Mouse (Mus musculus) adrenal gland, adult 2 months (tissue): ENCODE data around the gene Lamp1. TPM values are rescaled to one million over a fixed set of nuclear protein-coding genes. Genes with fewer than 3 reads are reported as not detected.
A peak's percentile ranks its signal among the peaks of the same experiment; 100 is the strongest.

Experiments used
- DNase-seq: peaks from one replicate; pipeline ENCODE4 v3.0.0; 2021
- long read RNA-seq: library from polyadenylated mRNA; stranded (forward); transcript quantifications from one replicate; pipeline ENCODE4 v2.0.0, GENCODE M21; 2021
- polyA plus RNA-seq: library from polyadenylated mRNA; depleted of rRNA; stranded (reverse); fragments of >200 nt; gene quantifications from 2 replicates; pipeline ENCODE4 v1.2.3, GENCODE M21; 2012; rRNA removed
- total RNA-seq, 2 experiments: library from RNA; stranded (reverse); gene quantifications; 2 replicates each; pipeline ENCODE4 v1.2.3; 2021

Gene Lamp1
- total RNA-seq, result 100 to 1,000 TPM; 476 to 520 TPM
- 336 and 366 TPM in 2 replicates for polyA plus RNA-seq
- long read RNA-seq, transcript Lamp1-201 (9 exons, 2,229 nt), result major isoform, 548 of 652 reads
- long read RNA-seq, partial matches to known transcripts, result 43 of 652 reads
- long read RNA-seq, other reads (novel, unspliced or antisense), result 61 of 652 reads

DNA sequence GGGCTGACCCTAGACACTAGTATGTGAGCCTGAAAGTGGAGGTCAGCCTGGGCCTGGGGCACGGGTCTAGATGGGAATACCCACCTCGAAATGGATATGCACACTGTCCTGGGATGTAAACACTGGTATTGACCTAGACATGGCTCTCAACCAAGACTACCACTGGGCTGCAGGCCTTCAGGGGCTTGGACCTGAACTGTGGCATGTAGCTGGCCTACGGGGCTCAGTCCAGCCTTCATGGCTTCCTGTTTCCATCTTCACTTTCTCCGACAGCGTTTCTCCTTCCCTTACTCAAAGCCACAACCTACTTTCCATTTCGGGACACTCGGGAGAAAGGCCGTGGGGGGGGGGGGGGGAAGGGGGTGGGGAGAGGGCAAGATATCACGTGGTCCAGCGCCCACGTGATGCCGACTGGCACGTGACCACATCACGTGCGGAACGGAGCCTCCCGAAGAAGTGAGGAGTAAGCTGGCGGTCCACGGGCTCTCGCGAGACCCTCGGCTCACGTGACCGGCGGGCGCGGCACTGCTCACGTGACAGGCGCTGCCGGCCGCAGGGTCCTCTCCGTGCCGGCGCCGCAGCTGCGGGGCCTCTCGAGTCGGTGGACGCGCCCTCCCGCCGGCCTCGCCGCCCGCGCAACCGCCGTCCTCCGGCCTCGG is at the start of gene Lamp1:
TSS of gene Lamp1 (plus strand) at position 444 of the 659 bp plus-strand sequence.
- peak; percentile 99 for DNase-seq

DNA sequence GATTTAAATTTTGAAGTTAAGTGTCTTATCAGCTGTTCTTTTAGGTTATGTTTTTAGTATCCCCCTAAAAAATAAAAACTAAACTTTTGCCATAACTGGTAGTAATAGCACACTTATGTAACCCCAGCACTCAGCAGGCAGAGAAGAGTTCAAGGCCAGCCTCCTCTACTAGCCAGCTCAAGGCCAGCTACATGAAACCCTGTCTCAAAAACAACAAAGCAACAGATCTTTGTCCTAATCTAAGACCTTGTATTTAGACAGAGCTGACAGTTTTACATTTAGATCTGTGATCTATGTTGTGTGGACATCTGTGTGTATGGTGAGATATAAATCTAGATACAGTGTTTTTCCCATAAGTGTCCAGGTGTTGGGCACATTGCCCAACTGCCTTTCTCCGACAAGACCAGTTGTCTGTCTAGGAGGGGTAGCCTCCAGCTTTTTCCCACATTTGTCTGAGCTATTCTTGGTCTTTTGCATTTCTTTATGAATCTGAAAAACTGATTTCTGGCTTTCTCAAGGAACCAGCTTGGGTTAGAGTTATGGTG is 49.5 kb upstream of the Lamp1 start:
- DNase-seq, result peak; percentile 57

DNA sequence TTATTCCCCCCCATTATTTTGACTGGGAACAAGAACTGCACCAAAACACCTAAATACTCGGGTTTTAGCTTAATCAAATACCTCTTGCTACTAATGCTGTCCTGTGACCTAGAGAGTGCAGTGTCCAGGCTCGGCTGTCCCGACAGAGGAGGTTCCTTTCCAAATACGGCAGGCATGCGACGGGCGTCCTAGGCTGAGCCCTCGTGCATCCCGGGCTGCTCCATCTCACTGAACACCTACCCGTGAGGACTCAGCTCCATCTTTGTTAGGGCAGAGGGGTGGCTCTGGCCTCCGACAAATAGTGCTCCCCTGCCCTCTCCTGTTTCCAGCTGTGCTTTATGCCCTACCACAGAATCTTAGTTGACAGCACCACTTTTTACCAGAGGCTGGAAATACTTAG is 47.0 kb upstream of the Lamp1 start:
- DNase-seq, result no peak

DNA sequence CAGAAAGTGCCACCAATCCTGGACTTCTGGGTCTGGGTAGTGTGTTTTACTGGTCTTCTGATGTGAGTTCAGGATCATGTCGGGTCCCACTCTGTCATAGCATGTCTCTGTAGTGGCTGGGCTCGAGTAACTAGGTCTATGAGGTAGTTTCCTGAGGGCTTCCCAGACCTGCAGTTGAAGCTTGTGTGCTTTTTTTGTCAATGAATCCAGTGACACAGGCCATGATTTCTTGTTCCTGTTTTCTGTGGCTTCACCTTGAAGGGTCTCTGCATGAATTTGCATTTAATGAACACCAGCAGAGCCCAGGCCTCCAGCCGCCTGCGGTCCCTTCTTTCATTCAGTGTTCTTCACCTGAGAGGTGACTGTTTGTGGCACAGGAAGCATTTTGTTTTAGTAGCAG is 45.7 kb upstream of the Lamp1 start:
- no peak for DNase-seq

DNA sequence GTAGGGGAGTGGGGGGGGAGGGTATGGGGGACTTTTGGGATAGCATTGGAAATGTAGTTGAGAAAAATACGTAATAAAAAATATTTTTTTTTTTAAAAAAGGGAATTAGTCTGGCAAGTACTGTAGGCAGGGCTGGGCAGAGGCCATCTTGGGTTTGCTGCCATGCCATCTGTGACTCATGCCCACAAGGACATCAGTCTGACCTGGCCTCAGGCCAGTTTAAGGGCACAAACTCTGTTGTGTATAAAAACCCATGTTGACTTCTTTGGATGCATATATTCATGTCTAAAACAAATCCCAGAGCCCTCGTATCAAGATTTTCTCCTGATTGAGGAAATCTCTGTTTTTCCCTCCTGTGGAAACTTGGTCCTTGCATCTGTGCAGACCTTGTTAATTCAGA is 41.9 kb upstream of the Lamp1 start:
- DNase-seq, result peak; percentile 86

DNA sequence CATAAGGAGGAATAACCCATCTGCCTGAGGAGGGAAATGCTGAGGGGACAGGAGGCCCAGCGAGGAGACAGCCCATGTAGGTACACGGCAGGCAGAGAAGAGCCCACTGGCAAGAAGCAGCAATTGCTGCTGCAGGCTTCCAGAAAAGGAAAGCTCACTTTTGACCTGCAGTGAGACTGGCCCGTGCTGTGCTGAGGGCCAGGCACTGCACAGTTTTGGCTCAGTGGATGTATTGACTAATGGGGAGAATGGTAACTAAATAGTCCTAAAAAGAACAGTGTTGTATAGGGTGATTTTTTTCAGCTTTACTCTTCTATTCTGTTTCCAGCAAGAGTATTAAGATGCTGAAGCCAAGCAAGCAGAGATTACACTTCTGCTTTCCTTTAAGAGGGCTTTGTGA is 40.4 kb upstream of the Lamp1 start:
- no peak for DNase-seq

DNA sequence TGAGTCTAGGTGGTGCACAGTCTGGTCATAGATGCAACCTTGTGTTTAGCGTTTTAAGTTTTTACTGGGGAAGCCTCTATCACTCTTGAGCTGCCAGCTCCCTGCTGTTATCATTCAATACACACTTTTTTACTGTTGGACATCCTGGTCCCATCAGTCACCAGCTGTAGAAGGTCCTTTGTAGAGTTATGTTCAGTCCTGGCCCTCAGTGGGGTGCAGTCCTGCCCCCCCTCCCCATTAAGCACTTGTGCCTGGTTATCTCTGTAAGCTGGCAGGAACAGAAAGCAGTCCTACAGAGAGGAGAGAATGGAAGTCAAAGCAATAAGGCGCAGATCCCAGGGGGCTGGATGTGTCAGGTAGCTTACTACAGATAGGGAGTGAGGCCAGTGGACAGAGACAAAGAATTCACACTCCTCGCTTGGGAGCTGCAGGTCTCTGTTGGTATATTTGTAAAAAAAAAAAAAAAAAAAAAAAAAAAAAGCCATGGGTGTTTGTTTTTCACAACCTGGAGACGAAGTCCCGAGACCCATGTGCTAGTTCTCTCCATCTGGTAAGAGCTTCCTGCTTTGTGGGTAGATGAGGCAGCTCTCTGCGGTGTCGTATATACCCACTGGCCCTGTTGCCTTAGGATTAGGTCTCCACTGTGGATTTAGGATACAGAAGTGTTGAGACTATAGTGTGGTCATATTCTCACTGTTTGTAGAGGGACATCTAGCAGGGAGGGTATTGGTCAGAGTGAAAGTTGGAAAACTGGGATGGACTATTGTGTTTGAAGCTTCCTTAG is 37.9 kb upstream of the Lamp1 start:
- no peak for DNase-seq

DNA sequence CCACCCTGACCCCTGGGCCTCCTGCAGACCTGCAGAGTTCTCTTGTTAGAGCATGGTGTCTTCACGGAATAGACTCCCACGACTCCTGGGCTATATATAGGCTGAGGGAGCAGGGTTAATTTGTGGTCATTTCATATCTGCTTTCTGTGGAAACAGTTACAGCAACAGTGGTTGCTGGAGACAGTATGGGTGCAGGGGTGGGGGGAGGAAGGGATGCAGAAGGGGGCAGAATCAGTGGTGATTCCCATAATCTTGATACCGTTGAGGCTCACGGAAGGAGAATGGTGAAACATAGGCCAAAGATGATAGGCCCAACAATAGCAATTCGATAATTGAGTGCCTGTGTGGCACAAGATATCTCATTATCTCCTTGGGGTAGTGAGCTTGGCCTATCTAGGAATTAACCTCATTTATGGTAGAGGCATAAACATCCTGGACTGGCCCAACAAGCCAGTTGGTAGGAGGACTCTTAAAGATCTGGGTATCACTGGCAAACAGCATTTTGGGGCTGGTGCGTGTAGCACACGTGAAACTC is 36.0 kb upstream of the Lamp1 start:
- DNase-seq, result no peak

DNA sequence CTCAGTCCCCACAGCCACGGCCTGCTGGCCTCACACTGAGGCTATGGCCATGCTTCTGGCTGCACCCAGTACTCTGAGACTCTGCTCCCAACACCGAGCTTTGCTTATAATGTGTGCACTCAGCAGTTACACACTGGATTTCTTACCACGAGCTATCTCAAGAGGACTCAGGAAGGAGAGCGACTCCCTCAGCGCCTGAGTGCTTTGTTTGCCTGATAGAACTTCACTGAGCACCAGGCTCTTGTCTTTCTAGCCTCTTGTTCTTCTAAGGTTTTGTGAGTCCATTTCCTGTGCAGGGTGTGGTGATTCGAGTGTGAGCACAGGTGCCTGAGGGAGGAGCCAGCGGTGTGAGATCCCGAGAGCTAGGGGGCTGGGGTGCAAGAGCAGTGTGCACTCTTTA is 34.1 kb upstream of the Lamp1 start:
- no peak for DNase-seq

DNA sequence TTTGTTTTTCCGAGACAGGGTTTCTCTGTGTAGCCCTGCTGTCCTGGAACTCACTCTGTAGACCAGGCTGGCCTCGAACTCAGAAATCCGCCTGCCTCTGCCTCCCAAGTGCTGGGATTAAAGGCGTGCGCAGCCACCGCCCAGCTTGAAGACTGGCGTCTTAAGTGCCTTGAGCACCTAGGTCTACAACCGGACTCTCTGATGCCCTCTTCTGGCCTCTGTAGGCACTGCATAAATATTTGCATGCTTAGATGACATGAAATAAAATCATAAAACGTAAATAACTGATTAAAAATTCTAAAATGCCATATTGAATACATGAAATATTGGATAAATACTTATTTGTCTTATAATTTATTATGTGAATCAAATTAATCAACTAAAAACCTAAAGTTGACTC is 26.7 kb upstream of the Lamp1 start:
- DNase-seq, result peak; percentile 38

DNA sequence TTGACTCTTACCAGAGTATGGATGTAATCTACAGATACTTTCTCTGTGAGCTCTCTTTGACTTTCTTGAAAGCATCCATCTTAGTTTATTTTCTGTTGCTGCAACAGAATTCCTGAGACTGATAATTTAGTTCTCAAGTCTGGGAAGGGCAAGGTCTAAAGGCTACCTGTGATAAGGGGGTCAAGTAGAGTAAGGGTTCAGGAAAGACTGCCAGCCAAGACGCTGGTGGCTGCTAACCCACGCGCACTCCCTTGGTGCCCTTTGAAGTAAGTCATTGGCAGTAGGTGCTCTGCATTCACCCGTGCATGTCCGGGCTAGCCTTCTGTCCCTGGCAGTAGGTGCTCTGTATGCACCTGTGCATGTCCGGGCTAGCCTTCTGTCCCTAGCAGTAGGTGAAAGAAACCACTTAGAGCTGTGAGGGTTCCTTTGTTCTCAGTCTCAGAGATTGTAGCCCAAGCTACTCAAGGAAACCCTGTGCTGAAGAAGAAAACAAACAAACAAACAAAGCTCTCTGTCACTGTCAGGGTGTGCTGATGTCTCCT is 19.2 kb upstream of the Lamp1 start:
- DNase-seq, result no peak

DNA sequence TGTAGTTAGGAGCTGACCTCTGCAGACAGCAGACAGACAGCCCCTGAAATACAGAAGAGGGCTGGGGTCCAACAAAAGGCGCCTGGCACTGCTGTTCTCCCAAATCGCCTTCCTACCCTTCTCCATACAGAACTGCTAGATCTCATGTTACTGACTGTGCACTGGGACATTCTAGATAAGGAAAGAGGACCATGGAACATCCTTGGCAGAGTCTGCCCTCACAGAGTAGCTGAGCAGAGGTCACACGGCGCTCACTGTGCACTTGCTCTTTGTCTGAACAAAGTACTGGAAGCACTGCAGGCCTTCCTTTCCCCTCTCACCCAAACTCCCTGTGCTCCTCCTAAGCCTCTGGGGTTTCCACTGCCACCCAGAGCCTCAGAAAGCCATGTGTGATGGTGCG is 17.3 kb upstream of the Lamp1 start:
- no peak for DNase-seq

DNA sequence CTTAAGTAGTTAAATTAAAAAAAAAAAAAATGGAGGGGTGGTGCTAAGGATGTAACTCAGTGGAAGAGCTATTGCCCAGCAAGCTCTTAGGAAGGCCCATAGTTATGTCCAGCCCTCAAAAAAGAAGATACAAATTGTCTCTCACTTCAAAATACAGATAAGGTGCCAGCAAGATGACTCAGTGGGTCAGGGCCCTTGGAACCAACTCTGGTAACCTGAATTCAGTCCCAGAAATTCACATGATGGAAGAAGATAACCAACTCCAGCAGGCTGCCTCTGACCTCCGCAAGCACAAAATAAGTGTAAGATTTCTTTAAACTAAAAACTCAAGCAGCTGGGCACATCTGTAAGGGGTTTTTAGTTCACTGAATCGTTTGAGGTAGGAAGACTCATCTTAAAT is 10.5 kb upstream of the Lamp1 start:
- DNase-seq, result peak; percentile 75

DNA sequence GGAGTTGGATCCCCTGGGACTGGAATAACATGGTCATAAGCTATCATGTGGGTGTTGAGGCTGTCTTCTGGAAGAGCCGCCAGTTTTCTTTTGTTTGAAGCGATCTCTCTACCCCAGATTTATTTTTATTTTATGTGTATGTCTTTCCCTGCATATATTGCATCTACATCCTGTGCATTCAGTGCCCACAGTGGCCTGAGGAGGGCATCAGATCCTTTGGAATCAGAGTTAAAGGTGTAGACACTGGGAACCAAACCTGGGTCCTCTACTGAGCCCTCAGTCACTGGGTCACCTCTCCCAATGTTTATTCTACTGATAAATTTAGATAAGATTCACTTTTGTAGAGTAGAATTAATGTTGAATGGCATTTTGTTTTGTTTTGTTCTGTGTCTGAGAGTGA is 9.7 kb upstream of the Lamp1 start:
- DNase-seq, result no peak

DNA sequence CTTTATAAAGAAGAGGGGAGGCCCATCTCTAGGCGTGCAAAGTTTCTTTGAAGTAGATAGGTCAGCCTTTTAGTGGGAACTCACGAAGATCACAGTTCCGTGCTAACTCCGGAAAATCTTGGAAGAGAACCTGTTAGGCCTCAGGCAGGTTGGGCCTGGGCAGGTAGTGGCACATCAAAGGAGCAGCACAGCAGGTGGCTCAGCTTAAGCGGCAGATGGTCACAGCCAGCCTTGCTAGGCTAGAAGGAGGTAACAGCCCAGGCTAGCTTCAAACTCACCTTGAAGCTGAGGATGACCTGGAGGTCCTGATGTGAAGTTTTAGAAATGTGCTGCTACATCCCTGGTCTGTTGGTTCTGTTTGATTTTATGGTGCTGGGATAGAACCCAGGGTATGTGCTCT is 9.1 kb upstream of the Lamp1 start:
- no peak for DNase-seq

DNA sequence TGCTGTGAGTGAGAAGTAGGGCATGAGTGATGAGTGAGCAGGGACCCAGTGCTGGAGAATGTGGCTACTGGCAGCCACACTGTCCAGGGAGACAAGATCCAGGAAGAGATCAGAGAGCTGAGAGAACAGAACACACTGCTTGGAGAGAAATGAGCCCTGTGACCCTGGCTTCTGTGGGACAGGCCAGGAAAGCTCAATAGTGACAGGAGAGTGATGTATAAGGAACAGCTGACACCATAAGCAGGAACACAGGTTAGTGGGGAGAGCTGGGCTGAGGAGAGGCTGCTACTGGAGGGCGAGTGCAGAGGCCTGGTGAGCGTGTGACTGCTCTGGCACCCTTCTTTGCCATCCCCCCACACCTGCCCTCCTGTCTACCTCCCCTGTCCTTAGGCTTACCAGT is 8.0 kb upstream of the Lamp1 start:
- DNase-seq, result no peak

DNA sequence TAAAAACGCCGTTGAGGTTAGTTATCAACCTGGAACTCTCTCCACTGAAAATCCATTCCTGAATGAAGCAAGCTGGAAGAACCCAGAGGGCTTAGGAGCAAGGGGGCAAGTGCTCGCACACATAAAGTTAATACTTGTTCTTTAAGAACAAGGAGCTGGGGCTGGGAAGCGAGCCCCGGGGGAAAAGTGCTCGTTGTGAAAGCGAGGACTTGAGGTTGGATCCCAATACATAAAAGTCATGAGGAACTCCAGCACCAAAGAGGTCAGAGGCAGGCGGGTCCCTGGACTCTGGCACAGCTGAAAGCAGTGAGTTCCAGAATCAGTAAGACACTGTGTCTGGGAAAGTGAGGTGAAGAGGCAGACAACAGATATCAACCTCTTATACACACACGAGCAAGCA is 4.9 kb upstream of the Lamp1 start:
- DNase-seq, result peak; percentile 35

DNA sequence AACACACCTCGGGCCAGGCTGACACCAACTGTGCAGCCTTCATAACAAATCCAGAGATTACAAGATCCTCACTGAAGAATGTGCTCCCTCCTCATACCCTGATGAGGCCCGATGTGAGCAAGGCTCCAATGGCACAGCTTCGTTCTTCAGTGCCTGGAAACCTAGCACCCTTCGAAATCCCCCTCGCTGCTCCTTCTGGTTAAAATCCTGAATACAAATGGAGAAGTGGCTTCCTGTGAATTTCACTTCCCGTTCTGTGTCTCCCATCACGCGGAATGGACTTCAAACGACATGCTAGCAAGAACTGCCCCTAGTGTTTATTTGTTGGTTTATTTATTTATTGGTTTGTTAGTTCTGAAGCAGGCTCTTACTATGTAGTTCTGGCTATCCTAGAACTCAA is 3.6 kb upstream of the Lamp1 start:
- no peak for DNase-seq

DNA sequence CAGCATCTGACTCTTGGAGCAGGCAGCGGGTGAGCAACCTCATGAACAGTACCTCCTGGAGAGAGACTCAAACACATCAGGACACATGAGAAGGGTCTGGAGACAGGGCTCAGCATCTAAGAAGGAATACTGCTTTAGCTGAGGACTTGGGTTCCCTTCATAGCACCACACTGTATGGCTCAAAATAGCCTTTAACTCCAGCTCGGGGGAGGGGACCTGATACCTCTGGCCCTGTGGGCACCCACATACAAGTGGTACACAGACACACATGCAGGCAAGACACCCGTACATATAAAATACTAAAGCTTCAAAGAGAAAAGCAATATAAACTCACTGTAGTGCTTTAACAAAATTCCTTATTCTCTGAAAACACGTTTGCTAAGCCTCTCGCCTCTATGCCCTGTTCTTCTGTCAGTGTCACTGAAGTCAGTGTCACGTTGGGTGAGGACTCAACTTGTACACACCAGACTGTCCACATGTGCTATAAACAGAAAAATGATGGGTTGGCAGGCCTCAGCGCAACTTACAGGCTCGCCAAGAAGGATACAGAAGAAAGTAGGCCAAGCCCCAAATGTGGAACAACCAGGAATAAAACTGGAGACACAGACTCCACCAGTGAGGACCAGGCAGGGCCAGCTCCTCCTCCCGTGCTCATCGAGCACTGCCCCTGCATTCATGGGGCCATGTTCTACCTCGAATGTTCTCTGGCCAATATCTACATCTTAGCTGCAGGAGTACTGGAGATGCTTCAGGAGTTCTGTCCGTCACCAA is 2.4 kb upstream of the Lamp1 start:
- no peak for DNase-seq

DNA sequence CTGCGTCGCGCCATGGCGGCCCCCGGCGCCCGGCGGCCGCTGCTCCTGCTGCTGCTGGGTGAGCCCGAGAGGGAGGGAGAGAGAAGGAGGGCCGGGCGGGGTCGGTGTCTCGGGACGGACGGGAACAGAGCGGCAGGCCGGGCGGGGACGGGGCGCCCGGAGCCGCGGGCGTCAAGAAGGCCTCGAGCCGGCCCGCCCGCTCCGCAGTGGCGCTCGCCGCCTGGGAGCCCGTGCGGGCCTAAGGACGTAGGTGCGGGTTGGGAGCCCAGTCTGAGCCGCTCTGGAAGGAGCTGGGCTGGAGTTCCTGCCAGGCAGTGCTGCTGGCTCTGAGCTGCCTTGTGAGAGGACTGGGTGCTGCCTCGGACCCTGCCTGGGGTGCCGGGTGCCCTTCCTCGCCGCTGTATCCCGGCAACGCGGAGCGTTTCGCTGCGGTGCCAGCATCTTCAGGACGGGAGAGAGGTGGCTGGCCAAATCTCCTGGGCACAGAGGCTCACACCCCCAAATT is 468 bp downstream of the Lamp1 start:
- DNase-seq, result no peak

DNA sequence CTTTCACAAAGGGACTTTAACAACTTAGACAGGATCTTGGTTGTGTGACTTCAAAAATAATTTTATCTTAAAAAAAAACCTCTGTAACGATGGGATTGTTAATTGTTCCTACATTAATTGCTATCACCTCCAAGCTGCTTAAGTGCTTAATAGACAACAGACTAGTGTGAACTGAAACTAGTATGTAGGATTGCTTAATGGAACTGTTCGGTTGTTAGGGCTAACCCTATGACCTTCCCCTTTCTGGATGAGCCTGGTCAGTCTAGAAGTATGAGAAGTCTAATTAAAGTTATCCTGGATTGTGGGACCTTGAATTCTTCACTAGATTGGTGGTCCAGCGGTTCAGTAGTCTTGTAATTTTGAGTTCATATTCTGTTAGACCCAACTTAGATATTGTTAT is 1.7 kb downstream of the Lamp1 start:
- DNase-seq, result no peak

DNA sequence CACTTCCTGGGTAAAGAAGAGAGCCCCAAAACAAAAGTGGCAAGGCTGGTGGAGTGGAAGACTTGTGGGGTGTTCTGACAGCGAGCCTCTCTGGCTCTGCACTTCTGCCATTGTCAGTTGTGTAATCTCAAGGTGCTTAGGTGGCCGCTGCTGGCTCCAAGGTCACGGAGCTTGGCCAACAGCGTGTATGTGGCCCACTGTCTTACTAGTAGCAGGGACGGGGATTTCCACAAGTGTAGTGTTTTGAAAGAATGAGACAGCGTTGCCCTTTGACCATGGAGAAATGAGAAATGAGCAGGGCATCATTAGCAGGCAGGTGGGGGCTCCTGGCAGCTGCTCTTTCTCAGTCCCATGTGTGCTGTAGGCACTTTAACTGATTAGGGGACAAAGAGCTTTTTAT is 3.1 kb downstream of the Lamp1 start:
- peak; percentile 59 for DNase-seq
